Mouse (Mus musculus) kidney, adult 10 weeks (tissue): Measurements from ENCODE around the gene Ccdc148. TPM values are rescaled to one million over a fixed set of nuclear protein-coding genes. Genes with fewer than 3 reads are reported as not detected.

Experiments
- polyA plus RNA-seq: library from polyadenylated mRNA; stranded (reverse); fragments of 350-450 nt; fragmentation: Illumina TruSeq; extraction: RNeasy Lipid Tissue Mini Kit (QIAGEN cat#74804); gene quantifications from one replicate; pipeline ENCODE4 v1.2.3, GENCODE M21; 2014; ENCODE audit warnings: low read depth, low replicate concordance

Gene Ccdc148
- 10.8 TPM for polyA plus RNA-seq

GRCm38 (mm10) chr2:59160605-59160963 is at the start of gene Ccdc148, which contains the start of gene Pkp4:
Ccdc148 (minus strand) TSS chr2:59160683.
Pkp4 (plus strand) TSS chr2:59160850.

GRCm38 (mm10) chr2:58859134-58859533 is 301.3 kb downstream of the Ccdc148 start, which contains the start of gene Gm11099:
Gm11099 (plus strand) TSS chr2:58859434.

Other genes starting within 250 kb of the Ccdc148 start
- gene Pkp4, start 167 bp upstream of the Ccdc148 start, polyA plus RNA-seq = 305 TPM